Mouse (Mus musculus) gastrocnemius, postnatal 4 days (tissue): ENCODE results near the gene Mcm6. TPM values are rescaled to one million over a fixed set of nuclear protein-coding genes. Genes with fewer than 3 reads are reported as not detected.
"Not testable (repeated sequence)": the region's sequence is repeated elsewhere in the genome, so short reads cannot be mapped to it uniquely, and the experiment has no call there.

ENCODE experiments used
- DNase-seq, 2 experiments: peaks; one replicate each; pipeline ENCODE4 v3.0.0; 2021 to 2022; ENCODE audit warnings: low spot score in 2 of 2, mixed read lengths in 2 of 2
- total RNA-seq, 2 experiments: library from RNA; stranded (reverse); gene quantifications; 2 replicates each; pipeline ENCODE4 v1.2.3; 2021

The Mcm6 gene
- total RNA-seq, 2 experiments from 2014 or later, result 47.1 to 48.2 TPM

DNA sequence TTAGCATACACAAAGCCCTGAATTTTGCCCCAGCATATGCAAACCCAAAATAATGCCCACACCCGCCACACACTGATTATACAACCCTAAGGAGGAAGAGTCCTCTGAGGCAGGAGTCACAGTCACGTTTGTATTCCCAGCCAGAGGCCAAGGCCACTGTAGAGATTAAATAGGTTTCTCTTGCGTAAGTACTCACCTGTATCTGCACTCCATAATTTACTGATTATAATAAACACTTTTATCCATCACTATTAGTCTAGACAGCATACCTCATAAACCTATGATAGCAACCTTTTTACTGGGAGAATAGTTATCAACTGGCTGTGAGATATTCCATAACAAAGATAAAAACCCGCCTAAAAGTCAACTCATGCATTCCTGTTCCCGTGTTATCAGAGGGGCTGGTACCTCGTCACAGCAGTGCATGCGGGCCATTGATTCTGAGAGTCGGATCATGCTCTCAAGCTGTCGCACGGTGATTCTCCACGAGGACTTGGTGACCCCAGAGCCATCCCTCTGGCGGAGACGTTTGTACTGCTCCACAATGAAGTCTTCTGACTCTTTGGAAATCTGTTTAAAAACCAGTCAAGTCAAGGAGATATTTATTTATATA, 21.6 kb downstream of the Mcm6 start:
- no peak for DNase-seq

GRCm38 (mm10) chr1:128330313-128330712, 29.2 kb downstream of the Mcm6 start:
- DNase-seq, result no peak

GRCm38 (mm10) chr1:128328218-128328617, 31.2 kb downstream of the Mcm6 start, which contains the start of gene Lct:
Lct (minus strand) TSS chr1:128328318.
- no peak for DNase-seq

- no peak for DNase-seq
Measured at GRCm38 (mm10) chr1:128327165-128327564, 32.3 kb downstream of the Mcm6 start.

DNA sequence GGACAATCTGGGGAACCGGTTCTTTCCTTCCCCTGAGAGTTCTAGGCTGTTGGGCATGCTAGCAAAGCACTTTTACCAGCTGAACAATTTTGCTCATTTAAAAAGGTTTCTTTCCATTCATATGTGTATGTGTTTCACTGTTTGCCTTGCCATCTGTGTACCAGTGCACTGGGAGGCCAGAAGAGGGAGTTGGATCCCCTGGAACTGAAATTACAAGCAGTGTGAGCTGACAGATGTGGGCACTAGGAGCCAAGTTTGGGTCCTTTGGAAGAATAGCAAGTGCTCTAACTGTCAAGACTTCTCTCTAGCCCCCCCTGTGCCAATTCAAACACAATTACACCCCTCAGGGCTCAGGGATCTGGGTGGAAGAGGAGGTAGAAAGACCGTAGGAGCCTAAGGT, 34.7 kb downstream of the Mcm6 start:
- no peak for DNase-seq

- DNase-seq, result no peak
Measured at GRCm38 (mm10) chr1:128323026-128323643, 36.3 kb downstream of the Mcm6 start.

GRCm38 (mm10) chr1:128319266-128319665, 40.2 kb downstream of the Mcm6 start:
- not testable (repeated sequence) for DNase-seq

GRCm38 (mm10) chr1:128314665-128315064, 44.8 kb downstream of the Mcm6 start:
- DNase-seq, result no peak

GRCm38 (mm10) chr1:128309043-128309442, 50.4 kb downstream of the Mcm6 start:
- no peak for DNase-seq

DNA sequence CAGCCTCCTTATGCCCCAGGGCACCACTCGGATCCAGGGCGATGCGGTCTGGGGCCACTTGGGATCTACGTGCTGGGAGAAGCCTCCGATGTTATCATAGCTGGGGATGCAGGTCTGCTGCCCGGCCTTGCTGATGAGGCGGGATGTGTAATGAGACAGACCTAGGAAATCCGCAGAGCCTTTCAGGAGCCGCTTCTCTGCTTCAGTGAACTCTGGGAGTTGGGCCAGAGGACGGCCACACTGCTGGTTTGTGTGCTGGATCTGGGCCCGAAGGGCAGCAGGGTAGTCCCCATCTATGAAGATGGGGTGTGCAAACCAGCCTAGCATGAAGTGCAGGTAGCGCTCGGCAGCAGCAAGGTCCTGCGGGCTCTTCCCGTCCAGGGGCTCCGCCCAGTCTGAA, 55.6 kb downstream of the Mcm6 start:
- DNase-seq, result no peak

GRCm38 (mm10) chr1:128295717-128296528, 63.5 kb downstream of the Mcm6 start:
- no peak for DNase-seq

DNA sequence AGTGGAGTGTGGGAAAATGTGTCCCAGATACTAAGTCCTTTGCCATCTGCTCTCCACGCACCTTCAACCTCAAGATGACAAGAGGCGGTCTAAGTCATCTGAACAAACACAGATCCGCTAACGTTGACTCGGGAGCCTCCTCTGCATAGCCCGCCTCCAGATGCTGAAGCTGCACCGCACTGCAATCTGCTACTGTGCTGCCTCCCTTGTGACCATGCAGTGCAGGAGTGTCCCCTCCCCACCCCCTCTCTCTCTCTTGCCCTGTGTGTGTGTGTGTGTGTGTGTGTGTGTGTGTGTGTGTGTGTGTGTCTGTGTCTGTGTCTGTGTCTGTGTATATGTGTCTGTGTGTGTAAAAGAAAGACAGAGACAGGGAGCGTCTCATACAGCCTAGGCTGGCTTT, 64.2 kb downstream of the Mcm6 start:
- DNase-seq, result no peak

GRCm38 (mm10) chr1:128293524-128293923, 65.9 kb downstream of the Mcm6 start:
- no peak for DNase-seq

DNA sequence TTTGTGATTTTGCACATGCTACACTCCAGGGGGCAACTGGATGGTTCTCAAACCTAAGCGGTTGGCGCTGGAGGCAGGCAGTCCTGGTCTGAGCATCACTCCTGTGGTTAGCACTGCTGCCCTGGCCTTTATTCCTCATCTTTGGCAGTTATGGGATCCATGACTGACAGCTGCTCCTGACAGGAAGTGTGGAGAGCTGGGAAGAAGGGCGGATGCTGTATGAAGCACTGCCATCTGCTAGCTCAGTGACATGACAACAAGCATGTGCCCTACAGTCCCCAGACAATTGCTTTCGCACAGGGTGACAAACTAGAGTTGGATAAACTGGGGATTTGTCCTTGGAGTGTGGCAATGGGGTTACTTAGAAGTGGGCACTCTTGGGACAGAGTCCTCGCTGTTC, 69.2 kb downstream of the Mcm6 start:
- no peak for DNase-seq

GRCm38 (mm10) chr1:128285136-128285535, 74.3 kb downstream of the Mcm6 start:
- DNase-seq, result no peak

GRCm38 (mm10) chr1:128284157-128284690, 75.2 kb downstream of the Mcm6 start:
- DNase-seq, result no peak

DNA sequence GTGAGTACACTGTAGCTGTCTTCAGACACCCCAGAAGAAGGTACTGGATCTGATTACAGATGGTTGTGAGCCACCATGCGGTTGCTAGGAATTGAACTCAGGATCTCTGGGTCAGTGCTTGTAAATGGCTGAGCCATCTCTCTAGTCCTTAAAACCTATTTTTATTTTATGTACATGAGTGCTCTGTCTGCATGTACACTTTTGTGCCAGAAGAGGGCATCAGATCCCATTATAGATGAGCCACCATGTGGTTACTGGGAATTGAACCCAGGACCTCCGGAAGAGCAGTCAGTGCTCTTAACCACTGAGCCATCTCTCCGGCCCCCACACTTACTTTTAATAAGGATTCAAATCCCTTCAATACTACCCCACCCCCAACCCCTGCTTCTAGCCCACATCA, 76.5 kb downstream of the Mcm6 start:
- DNase-seq, result no peak

DNA sequence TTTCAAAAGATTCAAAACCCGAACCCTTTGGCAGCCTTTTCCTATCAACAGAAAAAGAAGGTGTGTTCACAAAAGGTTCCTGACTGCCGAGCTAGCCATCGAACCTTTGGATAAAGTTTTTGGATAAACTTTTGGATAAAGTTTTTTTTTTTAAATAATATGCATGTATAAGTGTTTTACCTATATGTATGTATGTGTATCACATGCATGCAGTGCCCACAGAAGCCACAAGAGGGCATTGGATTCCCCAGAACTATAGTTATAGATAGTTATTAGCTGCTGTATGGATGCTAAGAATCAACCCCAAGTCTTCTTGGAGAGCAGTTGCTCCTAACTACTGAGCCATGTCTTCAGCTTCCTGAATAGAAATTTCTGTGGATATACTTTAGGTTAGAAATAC, 77.7 kb downstream of the Mcm6 start:
- no peak for DNase-seq
